Mouse (Mus musculus) neural tube, embryonic 11.5 days (tissue): ENCODE data around the gene Elk1. TPM values are rescaled to one million over a fixed set of nuclear protein-coding genes. Genes with fewer than 3 reads are reported as not detected.

ENCODE experiments used
- ATAC-seq: fragments of 200-750 bp; cut with Nextera tagmentation; 2 replicates; pipeline ENCODE4 v1.8.0; 2017; ENCODE audit warnings: moderate number of reproducible peaks, mild to moderate bottlenecking, moderate TSS enrichment, moderate library complexity; ENCODE audit not compliant: insufficient read depth, low FRiP score, low TSS enrichment
- DNase-seq: peaks from one replicate; pipeline ENCODE4 v3.0.0-alpha.2; 2015; ENCODE audit warnings: low spot score
- H3K27ac ChIP-seq: fragments of 300-500 bp; sonication (generic); 2 replicates; pipeline ENCODE4 v1.5.1; 2014; ENCODE audit warnings: low read depth, mild to moderate bottlenecking, low read length
- H3K27me3 ChIP-seq: fragments of 300-500 bp; sonication (generic); 2 replicates; pipeline ENCODE4 v1.6.1; 2014; ENCODE audit warnings: mild to moderate bottlenecking, low read length, mixed read lengths; ENCODE audit not compliant: control insufficient read depth, insufficient read depth
- H3K36me3 ChIP-seq: fragments of 300-500 bp; sonication (generic); 2 replicates; pipeline ENCODE4 v1.6.1; 2014; ENCODE audit warnings: mild to moderate bottlenecking, low read length, moderate library complexity, mixed read lengths; ENCODE audit not compliant: control insufficient read depth, insufficient read depth
- H3K4me1 ChIP-seq: fragments of 300-500 bp; sonication (generic); 2 replicates; pipeline ENCODE4 v1.6.1; 2014; ENCODE audit warnings: low read length, mixed read lengths; ENCODE audit not compliant: control insufficient read depth, insufficient read depth
- H3K4me2 ChIP-seq: fragments of 300-500 bp; sonication (generic); 2 replicates; pipeline ENCODE4 v1.6.1; 2014; ENCODE audit warnings: low read depth, mild to moderate bottlenecking, moderate library complexity
- H3K4me3 ChIP-seq: fragments of 300-500 bp; sonication (generic); 2 replicates; pipeline ENCODE4 v1.5.1; 2014; ENCODE audit warnings: low read depth, low read length
- H3K9ac ChIP-seq: fragments of 300-500 bp; sonication (generic); 2 replicates; pipeline ENCODE4 v1.6.1; 2014; ENCODE audit warnings: mild to moderate bottlenecking, low read length
- H3K9me3 ChIP-seq: fragments of 300-500 bp; sonication (generic); 2 replicates; pipeline ENCODE4 v1.6.1; 2016; ENCODE audit warnings: low read length; ENCODE audit not compliant: control insufficient read depth
- WGBS: fragments of 180-500 bp; shearing (Covaris S2); extraction: QIAGEN DNeasy Blood & Tissue Kit; methylation state at CpG from one replicate; pipeline ENCODE4 v1.1.7; 2014; 5-methylcytosine and 5-hydroxymethylcytosine counted together
- polyA plus RNA-seq: library from polyadenylated mRNA; unstranded; fragments of >200 nt; fragmentation: Nextera tagmentation; extraction: Ambion mirVana; gene quantifications from 2 replicates; pipeline ENCODE4 v1.2.1, GENCODE M21; 2014

Gene Elk1
- polyA plus RNA-seq, 1 experiment from 2014 or later = 6.9 TPM

GRCm38 (mm10) chrX:20923506-20923905 is 26.9 kb downstream of the Elk1 start:
- Histone ChIP-seq H3K4me3 (no peak overlapping the region), H3K9me3 (no peaks in the 10 kb centered on the region), H3K27me3 (no peaks in the 10 kb centered on the region), H3K36me3 (no peaks in the 10 kb centered on the region), H3K27ac (no peak overlapping the region), H3K9ac (no peak overlapping the region), H3K4me1 (no peaks in the 10 kb centered on the region), H3K4me2 (no peak overlapping the region)
- WGBS = 69% methylated on average over 1 of the region's 1 CpGs
- ATAC-seq (no peak), DNase-seq (no peak)

GRCm38 (mm10) chrX:20921366-20921765 is 29.0 kb downstream of the Elk1 start:
- Histone ChIP-seq H3K27me3 (no peaks in the 10 kb centered on the region), H3K9me3 (no peaks in the 10 kb centered on the region), H3K4me1 (no peaks in the 10 kb centered on the region), H3K36me3 (no peaks in the 10 kb centered on the region), H3K9ac (no peak overlapping the region), H3K27ac (no peak overlapping the region), H3K4me3 (peak overlapping the region; percentile 42; the same call in 1 of the 2 replicates), H3K4me2 (peak overlapping the region; percentile 53)
- no peak for DNase-seq
- peak; percentile 38 for ATAC-seq
- WGBS = 39% methylated on average over 5 of the region's 5 CpGs

- Histone ChIP-seq H3K4me3 (peak within 1 kb of the TSS; percentile 42), H3K36me3 (no peaks in the 10 kb centered on the region), H3K27me3 (no peaks in the 10 kb centered on the region), H3K9me3 (no peaks in the 10 kb centered on the region), H3K4me1 (no peaks in the 10 kb centered on the region), H3K4me2 (peak within 1 kb of the TSS; percentile 53), H3K27ac (no peak within 1 kb of the TSS), H3K9ac (peak within 1 kb of the TSS; percentile 35)
- DNase-seq = peak; percentile 88
- 5% methylated on average over 34 of the region's 44 CpGs for WGBS
- ATAC-seq = peak; percentile 94
These were observed 29.5 kb downstream of the Elk1 start, which contains the start of gene Syn1 for GRCm38 (mm10) chrX:20920844-20921364. Gene Syn1 (minus strand): TSS chrX:20921004.

- Histone ChIP-seq H3K9me3 (no peaks in the 10 kb centered on the region), H3K27ac (no peak overlapping the region), H3K4me2 (peak overlapping the region; percentile 53), H3K4me1 (no peaks in the 10 kb centered on the region), H3K36me3 (no peaks in the 10 kb centered on the region), H3K4me3 (peak overlapping the region; percentile 42), H3K27me3 (no peaks in the 10 kb centered on the region), H3K9ac (peak overlapping the region; percentile 35)
- 13% methylated on average over 25 of the region's 49 CpGs for WGBS
- ATAC-seq = peak; percentile 53
- DNase-seq = no peak
These were observed 30.1 kb downstream of the Elk1 start for GRCm38 (mm10) chrX:20920249-20920843.

- Histone ChIP-seq H3K4me3 (no peak overlapping the region), H3K4me1 (no peaks in the 10 kb centered on the region), H3K9ac (no peak overlapping the region), H3K27me3 (no peaks in the 10 kb centered on the region), H3K36me3 (no peaks in the 10 kb centered on the region), H3K4me2 (no peak overlapping the region), H3K9me3 (no peaks in the 10 kb centered on the region), H3K27ac (no peak overlapping the region)
- ATAC-seq = no peak
- DNase-seq = no peak
These were observed 35.3 kb downstream of the Elk1 start for GRCm38 (mm10) chrX:20915075-20915474.

GRCm38 (mm10) chrX:20913726-20914125 is 36.7 kb downstream of the Elk1 start:
- DNase-seq = no peak
- Histone ChIP-seq H3K9ac (no peak overlapping the region), H3K9me3 (no peaks in the 10 kb centered on the region), H3K4me1 (no peaks in the 10 kb centered on the region), H3K27me3 (no peaks in the 10 kb centered on the region), H3K4me3 (no peak overlapping the region), H3K27ac (no peak overlapping the region), H3K4me2 (no peak overlapping the region), H3K36me3 (no peaks in the 10 kb centered on the region)
- WGBS = 90% methylated on average over 6 of the region's 6 CpGs
- no peak for ATAC-seq

- no peaks in the 10 kb centered on the region for H3K9me3 ChIP-seq
- 36% methylated on average over 3 of the region's 3 CpGs for WGBS
- no peaks in the 10 kb centered on the region for H3K36me3 ChIP-seq
- no peak for DNase-seq
- H3K4me1 ChIP-seq = no peaks in the 10 kb centered on the region
- no peak for ATAC-seq
- H3K4me3 ChIP-seq = no peak overlapping the region
- H3K9ac ChIP-seq = no peak overlapping the region
- H3K27ac ChIP-seq = no peak overlapping the region
- no peak overlapping the region for H3K4me2 ChIP-seq
- no peaks in the 10 kb centered on the region for H3K27me3 ChIP-seq
These were observed 40.3 kb downstream of the Elk1 start for GRCm38 (mm10) chrX:20910074-20910473.

Other genes with a start within 250 kb of the Elk1 start
- 85.9 and 95.5 TPM in 2 replicates for gene Usp11, start 246.7 kb downstream of the Elk1 start, polyA plus RNA-seq
- gene Araf, start 152.8 kb downstream of the Elk1 start, polyA plus RNA-seq = 111 and 126 TPM in 2 replicates
- gene Timp1, start 80.4 kb downstream of the Elk1 start, polyA plus RNA-seq = 10.6 and 13.5 TPM in 2 replicates
- gene Syn1, start 29.6 kb downstream of the Elk1 start, polyA plus RNA-seq = 17.1 and 21.4 TPM in 2 replicates
- 3.4 and 4.1 TPM in 2 replicates for gene Cfp, start 19.1 kb downstream of the Elk1 start, polyA plus RNA-seq
- 50.2 and 52.8 TPM in 2 replicates for gene Uxt, start 11.4 kb upstream of the Elk1 start, polyA plus RNA-seq
- 6.5 and 7.4 TPM in 2 replicates for gene Zfp182, start 111.7 kb upstream of the Elk1 start, polyA plus RNA-seq
- not detected in 2 replicates for gene Spaca5, start 117.8 kb upstream of the Elk1 start, polyA plus RNA-seq
- gene Zfp300, start 138.9 kb upstream of the Elk1 start, polyA plus RNA-seq = 2.5 TPM in 2 replicates
- not detected in 2 replicates for gene Ssxa1, start 165.2 kb upstream of the Elk1 start, polyA plus RNA-seq
- not detected in 2 replicates for gene Gm21876, start 225.0 kb upstream of the Elk1 start, polyA plus RNA-seq